Mouse (Mus musculus): Measurements from ENCODE around the gene Pik3c2b. TPM values are rescaled to one million over a fixed set of nuclear protein-coding genes. Genes with fewer than 3 reads are reported as not detected.
A peak's percentile ranks its signal among the peaks of the same experiment; 100 is the strongest.

Pik3c2b gene
- polyA plus RNA-seq, 1 experiment from 2014 or later = 16.3 TPM

- H3K36me3 ChIP-seq (ENCODE audit: control insufficient read depth, insufficient read depth, low read length) = peaks cover 20% of the 10 kb centered on the region
Measured at GRCm38 (mm10) chr1:133083003-133083546, 37.6 kb downstream of the Pik3c2b start.

GRCm38 (mm10) chr1:133083942-133084625 is 38.6 kb downstream of the Pik3c2b start:
- H3K4me1 ChIP-seq (ENCODE audit: control insufficient read depth, insufficient read depth, low read length) = peaks cover 25% of the 10 kb centered on the region
- H3K4me2 ChIP-seq = no peak overlapping the region
- H3K4me3 ChIP-seq (ENCODE audit: low read depth, low read length) = no peak overlapping the region
- ATAC-seq (ENCODE audit: low FRiP score) = no peak
- H3K27ac ChIP-seq (ENCODE audit: low read depth, low read length) = no peak overlapping the region
- H3K36me3 ChIP-seq (ENCODE audit: control insufficient read depth, insufficient read depth, low read length) = peaks cover 13% of the 10 kb centered on the region
- no peak for DNase-seq (ENCODE audit: low spot score, missing footprints)
- no peaks in the 10 kb centered on the region for H3K27me3 ChIP-seq (ENCODE audit: control insufficient read depth, insufficient read depth, low read length)
- H3K9ac ChIP-seq (ENCODE audit: low read length) = no peak overlapping the region
- WGBS = 79% methylated on average over 11 of the region's 11 CpGs
- no peaks in the 10 kb centered on the region for H3K9me3 ChIP-seq (ENCODE audit: control insufficient read depth, low read length)

More at GRCm38 (mm10) chr1:133083003-133083546, 37.6 kb downstream of the Pik3c2b start:
- ATAC-seq (ENCODE audit: low FRiP score) (no peak), DNase-seq (ENCODE audit: low spot score, missing footprints) (no peak)
- H3K27ac ChIP-seq (ENCODE audit: low read depth, low read length) = no peak overlapping the region
- WGBS = 98% methylated on average over 5 of the region's 5 CpGs
- no peaks in the 10 kb centered on the region for H3K27me3 ChIP-seq (ENCODE audit: control insufficient read depth, insufficient read depth, low read length)
- H3K4me2 ChIP-seq = no peak overlapping the region
- peaks cover 25% of the 10 kb centered on the region for H3K4me1 ChIP-seq (ENCODE audit: control insufficient read depth, insufficient read depth, low read length)
- H3K4me3 ChIP-seq (ENCODE audit: low read depth, low read length) = no peak overlapping the region
- H3K9me3 ChIP-seq (ENCODE audit: control insufficient read depth, low read length) = no peaks in the 10 kb centered on the region
- H3K9ac ChIP-seq (ENCODE audit: low read length) = no peak overlapping the region

DNA sequence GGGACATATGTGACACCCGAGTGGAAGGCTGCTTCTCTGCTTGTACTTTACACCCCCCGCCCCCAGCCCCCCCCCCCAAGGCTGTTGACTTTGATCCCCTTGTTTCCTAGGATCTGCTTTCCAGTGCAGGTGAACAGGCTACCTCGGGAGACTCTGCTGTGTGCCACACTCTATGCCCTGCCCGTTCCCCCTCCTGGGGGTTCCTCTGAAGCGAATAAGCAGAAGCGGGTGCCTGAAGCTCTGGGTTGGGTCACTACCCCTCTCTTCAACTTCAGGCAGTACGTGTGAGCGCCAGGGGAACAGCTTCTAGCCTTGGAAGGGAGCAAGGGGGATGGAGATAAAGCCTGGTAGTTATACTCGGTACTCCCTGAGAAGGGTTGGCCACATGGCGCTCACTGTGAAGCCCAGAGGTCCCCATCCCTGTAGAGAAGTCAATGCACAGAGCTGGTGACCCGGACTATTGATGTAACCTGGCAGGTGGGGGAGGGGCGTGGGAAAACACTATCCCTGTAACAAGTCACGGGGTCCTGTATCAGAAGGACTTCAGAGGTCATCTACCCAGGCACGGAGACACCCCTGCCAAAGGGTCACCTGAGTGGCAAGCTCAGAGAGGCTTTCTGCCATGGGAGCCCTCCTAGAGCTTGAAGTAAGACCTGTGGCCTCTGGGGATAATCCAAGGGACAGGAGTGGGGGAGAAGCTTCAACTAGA is 39.4 kb downstream of the Pik3c2b start:
- Histone ChIP-seq H3K27ac (ENCODE audit: low read depth, low read length) (no peak overlapping the region), H3K36me3 (ENCODE audit: control insufficient read depth, insufficient read depth, low read length) (peaks cover 14% of the 10 kb centered on the region)
- 81% methylated on average over 14 of the region's 14 CpGs for WGBS

GRCm38 (mm10) chr1:133085417-133085742 is 39.9 kb downstream of the Pik3c2b start:
- Histone ChIP-seq H3K9me3 (ENCODE audit: control insufficient read depth, low read length) (no peaks in the 10 kb centered on the region), H3K27me3 (ENCODE audit: control insufficient read depth, insufficient read depth, low read length) (no peaks in the 10 kb centered on the region), H3K4me2 (no peak overlapping the region), H3K36me3 (ENCODE audit: control insufficient read depth, insufficient read depth, low read length) (peaks cover 18% of the 10 kb centered on the region), H3K4me3 (ENCODE audit: low read depth, low read length) (no peak overlapping the region), H3K27ac (ENCODE audit: low read depth, low read length) (no peak overlapping the region), H3K9ac (ENCODE audit: low read length) (no peak overlapping the region), H3K4me1 (ENCODE audit: control insufficient read depth, insufficient read depth, low read length) (peaks cover 16% of the 10 kb centered on the region)
- DNase-seq (ENCODE audit: low spot score, missing footprints) = no peak
- 94% methylated on average over 8 of the region's 8 CpGs for WGBS
- ATAC-seq (ENCODE audit: low FRiP score) = no peak

More for the DNA sequence above, 39.4 kb downstream of the Pik3c2b start:
- H3K27me3 ChIP-seq (ENCODE audit: control insufficient read depth, insufficient read depth, low read length) = no peaks in the 10 kb centered on the region
- no peak overlapping the region for H3K4me2 ChIP-seq
- H3K4me3 ChIP-seq (ENCODE audit: low read depth, low read length) = no peak overlapping the region
- ATAC-seq (ENCODE audit: low FRiP score) (no peak), DNase-seq (ENCODE audit: low spot score, missing footprints) (no peak)
- no peaks in the 10 kb centered on the region for H3K9me3 ChIP-seq (ENCODE audit: control insufficient read depth, low read length)
- peaks cover 21% of the 10 kb centered on the region for H3K4me1 ChIP-seq (ENCODE audit: control insufficient read depth, insufficient read depth, low read length)
- H3K9ac ChIP-seq (ENCODE audit: low read length) = no peak overlapping the region

GRCm38 (mm10) chr1:133086804-133087203 is 41.3 kb downstream of the Pik3c2b start:
- no peak overlapping the region for H3K27ac ChIP-seq (ENCODE audit: low read depth, low read length)
- H3K4me3 ChIP-seq (ENCODE audit: low read depth, low read length) = no peak overlapping the region
- H3K36me3 ChIP-seq (ENCODE audit: control insufficient read depth, insufficient read depth, low read length) = peaks cover 25% of the 10 kb centered on the region
- no peaks in the 10 kb centered on the region for H3K27me3 ChIP-seq (ENCODE audit: control insufficient read depth, insufficient read depth, low read length)
- DNase-seq (ENCODE audit: low spot score, missing footprints) (no peak), ATAC-seq (ENCODE audit: low FRiP score) (peak; percentile 17; the same call in 1 of the 2 replicates)
- H3K4me1 ChIP-seq (ENCODE audit: control insufficient read depth, insufficient read depth, low read length) = peaks cover 4% of the 10 kb centered on the region
- H3K4me2 ChIP-seq = no peak overlapping the region
- H3K9me3 ChIP-seq (ENCODE audit: control insufficient read depth, low read length) = no peaks in the 10 kb centered on the region
- no peak overlapping the region for H3K9ac ChIP-seq (ENCODE audit: low read length)
- WGBS = 77% methylated on average over 10 of the region's 10 CpGs

DNA sequence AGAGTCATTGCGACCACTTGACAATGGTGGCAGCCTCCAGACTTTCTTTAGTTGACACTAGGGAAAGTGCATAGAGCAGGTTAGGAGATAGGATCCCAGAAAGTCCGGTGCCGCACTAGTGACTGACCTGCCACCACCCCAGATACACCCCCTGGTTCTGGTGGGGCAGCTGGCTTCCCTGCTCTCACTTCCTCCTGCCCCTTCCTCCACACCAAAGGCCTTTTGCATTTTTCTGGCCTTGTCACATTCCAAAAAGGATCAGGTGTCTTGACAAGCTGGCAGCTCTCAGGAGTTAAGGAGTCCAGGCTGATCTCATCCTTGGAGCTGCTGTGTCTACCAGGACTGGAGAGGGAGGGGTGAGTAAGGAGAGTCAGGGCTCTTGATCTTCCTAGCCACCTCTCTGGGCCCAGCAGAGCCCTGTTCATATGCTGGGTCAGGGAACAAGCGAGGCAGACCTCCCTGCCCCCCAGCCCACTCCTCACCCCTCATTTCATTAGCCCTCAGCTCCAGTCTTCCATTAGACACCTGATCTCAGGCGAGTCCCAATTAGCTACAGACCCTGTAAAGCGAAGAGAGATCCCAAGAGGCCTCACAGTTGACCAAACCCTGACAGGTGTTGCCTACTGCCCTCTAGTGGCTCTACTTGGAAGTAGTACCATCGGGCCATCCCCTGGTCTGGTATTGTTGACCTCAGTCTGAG is 41.9 kb downstream of the Pik3c2b start:
- Histone ChIP-seq H3K9me3 (ENCODE audit: control insufficient read depth, low read length) (no peaks in the 10 kb centered on the region), H3K9ac (ENCODE audit: low read length) (no peak overlapping the region), H3K27ac (ENCODE audit: low read depth, low read length) (peak overlapping the region; percentile 20; the same call in 1 of the 2 replicates), H3K27me3 (ENCODE audit: control insufficient read depth, insufficient read depth, low read length) (no peaks in the 10 kb centered on the region), H3K4me2 (no peak overlapping the region), H3K4me1 (ENCODE audit: control insufficient read depth, insufficient read depth, low read length) (peaks cover 3% of the 10 kb centered on the region), H3K4me3 (ENCODE audit: low read depth, low read length) (no peak overlapping the region), H3K36me3 (ENCODE audit: control insufficient read depth, insufficient read depth, low read length) (peaks cover 25% of the 10 kb centered on the region)
- peak; percentile 82 for ATAC-seq (ENCODE audit: low FRiP score)
- whole genome bisulfite sequencing = 39% methylated on average over 7 of the region's 7 CpGs
- peak; percentile 97 for DNase-seq (ENCODE audit: low spot score, missing footprints)

GRCm38 (mm10) chr1:133088196-133088595 is 42.7 kb downstream of the Pik3c2b start:
- peaks cover 3% of the 10 kb centered on the region for H3K4me1 ChIP-seq (ENCODE audit: control insufficient read depth, insufficient read depth, low read length)
- no peak overlapping the region for H3K4me3 ChIP-seq (ENCODE audit: low read depth, low read length)
- no peak for DNase-seq (ENCODE audit: low spot score, missing footprints)
- no peak for ATAC-seq (ENCODE audit: low FRiP score)
- no peak overlapping the region for H3K4me2 ChIP-seq
- no peaks in the 10 kb centered on the region for H3K9me3 ChIP-seq (ENCODE audit: control insufficient read depth, low read length)
- H3K9ac ChIP-seq (ENCODE audit: low read length) = no peak overlapping the region
- no peak overlapping the region for H3K27ac ChIP-seq (ENCODE audit: low read depth, low read length)
- WGBS = 87% methylated on average over 10 of the region's 10 CpGs
- H3K36me3 ChIP-seq (ENCODE audit: control insufficient read depth, insufficient read depth, low read length) = peaks cover 29% of the 10 kb centered on the region
- H3K27me3 ChIP-seq (ENCODE audit: control insufficient read depth, insufficient read depth, low read length) = no peaks in the 10 kb centered on the region

DNA sequence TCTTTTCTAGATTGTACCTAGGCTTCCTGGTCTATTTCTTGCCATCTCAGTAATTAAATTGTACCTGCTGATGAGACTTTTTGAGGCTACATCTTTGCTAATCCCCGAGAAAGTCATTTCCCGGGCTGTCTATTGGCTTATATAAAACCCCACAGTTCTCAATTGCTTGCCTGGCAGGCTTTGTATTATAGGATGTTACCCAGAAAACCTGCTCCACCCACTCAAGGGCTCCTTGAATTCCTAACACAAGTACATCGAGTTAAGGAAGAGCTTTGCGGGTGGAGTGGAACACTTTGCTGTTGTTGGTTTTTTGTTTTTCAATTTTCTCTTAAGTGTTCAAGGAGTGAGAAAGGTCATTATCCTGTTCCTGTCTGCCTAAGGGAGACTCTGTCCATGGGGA is 43.9 kb downstream of the Pik3c2b start:
- H3K4me3 ChIP-seq (ENCODE audit: low read depth, low read length) = no peak overlapping the region

DNA sequence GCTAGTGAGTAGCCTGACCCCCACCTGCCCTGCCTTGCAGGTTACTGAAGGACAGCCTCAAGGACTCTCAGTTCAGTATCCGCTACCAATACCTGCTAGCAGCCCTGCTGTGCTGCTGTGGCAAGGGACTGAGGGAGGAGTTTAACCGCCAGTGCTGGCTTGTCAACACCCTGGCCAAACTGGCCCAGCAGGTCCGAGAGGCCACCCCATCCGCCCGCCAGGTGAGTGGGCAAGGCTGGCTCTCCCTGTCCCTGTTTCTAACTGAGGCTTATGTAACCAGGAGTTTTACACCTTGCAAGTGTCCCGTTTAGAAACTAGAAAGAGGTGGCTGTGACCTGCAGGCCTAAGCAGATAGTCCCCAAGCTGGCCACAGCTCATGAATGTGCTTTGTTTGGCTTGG is 45.2 kb downstream of the Pik3c2b start:
- H3K27me3 ChIP-seq (ENCODE audit: control insufficient read depth, insufficient read depth, low read length) = no peaks in the 10 kb centered on the region
- no peak for ATAC-seq (ENCODE audit: low FRiP score)
- H3K9ac ChIP-seq (ENCODE audit: low read length) = no peak overlapping the region
- no peak overlapping the region for H3K4me2 ChIP-seq
- peaks cover 34% of the 10 kb centered on the region for H3K36me3 ChIP-seq (ENCODE audit: control insufficient read depth, insufficient read depth, low read length)
- no peak overlapping the region for H3K27ac ChIP-seq (ENCODE audit: low read depth, low read length)
- H3K4me1 ChIP-seq (ENCODE audit: control insufficient read depth, insufficient read depth, low read length) = peaks cover 3% of the 10 kb centered on the region; the same call in 1 of the 2 replicates
- WGBS = 81% methylated on average over 6 of the region's 6 CpGs
- H3K4me3 ChIP-seq (ENCODE audit: low read depth, low read length) = no peak overlapping the region
- no peaks in the 10 kb centered on the region for H3K9me3 ChIP-seq (ENCODE audit: control insufficient read depth, low read length)
- DNase-seq (ENCODE audit: low spot score, missing footprints) = no peak

More for the DNA sequence above, 43.9 kb downstream of the Pik3c2b start:
- Histone ChIP-seq H3K36me3 (ENCODE audit: control insufficient read depth, insufficient read depth, low read length) (peaks cover 29% of the 10 kb centered on the region), H3K9ac (ENCODE audit: low read length) (no peak overlapping the region), H3K4me2 (no peak overlapping the region), H3K27me3 (ENCODE audit: control insufficient read depth, insufficient read depth, low read length) (no peaks in the 10 kb centered on the region), H3K9me3 (ENCODE audit: control insufficient read depth, low read length) (no peaks in the 10 kb centered on the region), H3K27ac (ENCODE audit: low read depth, low read length) (no peak overlapping the region), H3K4me1 (ENCODE audit: control insufficient read depth, insufficient read depth, low read length) (peaks cover 3% of the 10 kb centered on the region)
- ATAC-seq (ENCODE audit: low FRiP score) (no peak), DNase-seq (ENCODE audit: low spot score, missing footprints) (no peak)
- 89% methylated on average over 4 of the region's 4 CpGs for WGBS
